Mouse (Mus musculus) erythroblast, embryonic 14.5 days (primary cell): Measurements from ENCODE around the gene Iffo1.

Experiments
- GATA1 ChIP-seq: IDR thresholded peaks from 2 replicates; pipeline ENCODE4 v1.6.1; 2012; ENCODE audit warnings: low read length, inconsistent platforms, mixed read lengths
- TAL1 ChIP-seq: IDR thresholded peaks from 3 replicates; pipeline ENCODE4 v1.6.1; 2012; ENCODE audit warnings: low read length, inconsistent platforms, mixed read lengths

DNA sequence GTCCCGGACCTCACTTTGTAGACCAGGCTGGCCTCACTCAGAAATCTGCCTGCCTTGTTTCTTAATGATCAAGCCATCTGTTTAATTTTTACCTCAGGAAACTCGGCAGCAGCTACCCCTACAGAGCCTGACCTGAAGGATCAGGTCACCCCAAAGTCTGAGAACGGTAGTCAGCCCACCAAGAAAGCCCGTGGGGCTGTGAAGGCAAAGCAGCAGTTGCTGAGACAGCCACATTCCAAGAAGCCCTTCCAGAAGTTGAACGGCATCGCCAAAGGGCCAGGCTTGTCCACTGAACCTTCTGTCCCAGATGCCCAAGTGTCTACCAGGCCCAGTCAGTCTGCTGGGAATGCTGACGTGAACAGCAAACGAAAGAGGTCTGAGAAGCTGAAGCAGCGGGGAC, 1.1 kb upstream of the Iffo1 start:
- TF ChIP-seq GATA1, result no peak
- TF ChIP-seq TAL1, result no peak
